Mouse (Mus musculus): ENCODE measurements at regions not wholly inside any gene's neighbourhood (a gene's known extent, or its start where the extent isn't known, plus 50 kb on each side); places are given as distances from the start of the nearest gene placed in this dataset.

- DNase-seq: no peak
Measured at GRCm38 (mm10) chr11:32907520-32908233, 83.3 kb upstream of the Smim23 start.

- DNase-seq: no peak
Measured at GRCm38 (mm10) chr11:32903970-32904369, 79.6 kb upstream of the Smim23 start.

DNA sequence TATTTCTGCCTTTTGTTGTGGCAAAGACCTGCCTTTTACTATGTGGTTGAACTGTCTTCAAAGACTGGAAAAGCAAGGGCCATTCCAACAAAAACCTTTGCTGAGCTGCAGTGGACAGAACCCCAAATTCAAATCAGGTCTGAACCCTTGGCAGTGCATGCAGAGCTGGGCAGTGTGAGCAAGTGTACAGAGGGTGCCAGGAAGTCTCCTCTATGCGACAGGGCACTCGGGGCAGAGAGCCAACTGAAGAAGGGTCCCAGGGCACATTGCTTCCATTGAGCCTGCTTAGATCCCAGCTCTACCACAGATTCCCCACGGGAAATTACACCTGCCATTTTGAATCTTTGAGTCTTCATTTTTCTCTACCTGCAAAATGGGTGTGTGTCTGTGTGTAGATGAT is 79.0 kb upstream of the Smim23 start:
- peak; percentile 10 for DNase-seq

DNA sequence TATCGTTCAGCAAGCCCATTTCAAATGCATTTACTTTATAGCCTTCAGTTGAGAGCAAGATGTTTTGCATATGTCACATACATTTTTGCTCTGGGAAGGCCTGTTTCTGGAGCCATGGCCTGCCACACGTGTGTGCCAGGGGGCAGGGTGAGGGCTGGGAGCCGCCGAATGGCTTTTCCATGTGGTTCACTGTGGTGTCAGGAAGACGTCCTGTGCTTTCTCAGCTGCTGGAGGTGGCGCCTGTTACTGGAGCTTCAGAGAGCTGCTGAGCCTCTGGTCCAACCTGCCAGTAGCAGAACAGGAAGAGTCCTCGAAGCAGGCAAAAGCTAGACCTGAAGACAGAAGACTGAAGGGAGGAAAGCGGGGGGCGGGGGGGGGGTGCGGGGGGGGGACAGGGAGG is 78.5 kb upstream of the Smim23 start:
- DNase-seq: no peak

GRCm38 (mm10) chr11:32900437-32900836 is 76.0 kb upstream of the Smim23 start:
- DNase-seq: no peak

DNA sequence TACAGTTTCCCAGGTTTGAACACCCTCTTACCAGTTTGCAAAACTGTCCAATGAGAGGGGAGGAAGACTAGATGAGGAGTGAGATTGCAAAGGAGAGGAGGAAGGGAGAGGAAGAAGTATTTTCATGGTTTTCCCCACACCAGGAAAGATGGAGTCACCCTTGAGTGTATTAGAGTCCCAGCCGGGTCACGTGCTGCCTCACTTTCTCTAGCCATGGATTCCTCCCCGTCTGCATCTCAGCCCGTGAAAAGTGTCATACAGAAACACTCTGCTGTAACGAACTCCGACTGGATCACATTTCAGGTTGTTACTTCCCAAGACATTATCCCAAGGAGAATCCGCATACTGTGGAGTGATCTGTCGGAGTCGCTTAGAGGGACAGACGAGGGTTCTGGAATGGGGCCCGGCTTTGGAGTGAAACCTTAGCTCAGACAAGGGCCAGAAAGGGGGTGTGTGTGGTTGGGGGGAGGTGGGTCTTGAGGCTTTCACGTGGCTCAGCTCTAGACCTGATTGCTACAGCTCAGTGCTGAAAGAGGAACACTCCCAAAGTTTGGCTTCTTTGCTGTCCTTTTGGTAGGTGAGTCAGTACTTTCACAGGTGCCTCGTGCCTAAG is 75.3 kb upstream of the Smim23 start:
- no peak for DNase-seq

- no peak for DNase-seq
Measured at GRCm38 (mm10) chr11:32895400-32895799, 71.0 kb upstream of the Smim23 start.

- no peak for DNase-seq
Measured at GRCm38 (mm10) chr11:32893146-32893903, 68.9 kb upstream of the Smim23 start.

- no peak for DNase-seq
Measured at GRCm38 (mm10) chr11:32892496-32892895, 68.1 kb upstream of the Smim23 start.

DNA sequence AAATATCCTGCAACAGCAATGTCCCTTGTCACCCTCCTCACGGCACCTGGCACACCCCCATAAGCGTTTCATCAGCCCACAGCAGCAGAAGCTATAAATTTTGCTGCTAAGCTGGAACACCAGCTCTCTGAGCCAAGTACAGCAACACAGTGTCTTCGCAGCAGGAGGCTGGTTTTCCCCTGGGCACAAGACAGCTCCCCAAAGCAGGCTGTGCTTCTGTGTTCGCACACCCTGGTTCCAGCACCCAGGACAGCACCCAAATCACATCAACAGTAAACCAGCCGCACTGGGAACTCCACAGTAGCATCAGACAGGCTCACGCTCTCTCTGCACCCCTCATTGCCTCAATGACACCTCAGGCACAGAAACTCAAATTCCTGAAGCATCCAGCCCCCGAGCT is 64.8 kb upstream of the Smim23 start:
- DNase-seq: no peak

- no peak for DNase-seq
Measured at GRCm38 (mm10) chr11:32884744-32885143, 60.3 kb upstream of the Smim23 start.

- DNase-seq: no peak
Measured at GRCm38 (mm10) chr11:32883062-32883852, 58.9 kb upstream of the Smim23 start.

DNA sequence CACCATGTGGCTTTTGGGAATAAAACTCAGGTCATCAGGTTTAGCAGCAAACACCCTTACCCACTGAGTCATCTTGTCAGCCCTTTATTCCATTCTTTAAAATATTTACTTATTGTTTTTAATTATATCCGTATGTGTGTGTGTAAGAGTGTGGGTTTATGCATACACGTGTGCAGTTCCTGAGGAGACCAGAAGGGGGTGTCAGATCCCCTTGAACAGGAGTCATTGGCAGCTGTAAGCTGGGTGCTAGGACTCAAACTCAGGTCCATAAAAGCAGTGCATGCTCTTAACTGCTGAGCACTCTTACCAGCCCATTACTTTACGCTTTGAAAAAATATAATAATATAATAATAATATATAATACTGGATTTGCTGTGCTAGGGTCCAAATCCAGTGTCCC is 54.6 kb upstream of the Smim23 start:
- DNase-seq: no peak
